Mouse (Mus musculus) spleen, adult 2 months (tissue): ENCODE measurements around the gene Mctp1.

Experiments used
- CTCF ChIP-seq: fragments of 200-500 bp; IDR thresholded peaks from 2 replicates; pipeline ENCODE4 v1.5.1; 2011; ENCODE audit warnings: mild to moderate bottlenecking, inconsistent platforms; ENCODE audit not compliant: insufficient read depth, insufficient read length, insufficient replicate concordance; ENCODE audit errors: extremely low read depth
- POLR2A ChIP-seq: fragments of 200-500 bp; IDR thresholded peaks from 2 replicates; pipeline ENCODE4 v1.6.1; 2011; ENCODE audit warnings: low read depth, low read length, inconsistent platforms

- TF ChIP-seq CTCF (no peak), POLR2A (no peak)
Measured at GRCm38 (mm10) chr13:76633707-76634106, 249.4 kb downstream of the Mctp1 start.
